Mouse (Mus musculus) gastrocnemius, postnatal 14 days (tissue): ENCODE measurements around the gene Rnf149. TPM values are rescaled to one million over a fixed set of nuclear protein-coding genes. Genes with fewer than 3 reads are reported as not detected.

Experiments
- DNase-seq: peaks from one replicate; pipeline ENCODE4 v3.0.0; 2021; ENCODE audit warnings: mixed read lengths
- intact Hi-C: fragments of 180-260 bp; cut with DNase I; formaldehyde crosslinking; loops from one replicate; pipeline ENCODE4 v1.15.1; 2025; ENCODE audit warnings: low total_unique reads
- total RNA-seq, 2 experiments: library from RNA; stranded (reverse); gene quantifications; 2 replicates each; pipeline ENCODE4 v1.2.3; 2021

Gene Rnf149
- total RNA-seq, 2 experiments from 2014 or later, result 8.3 to 8.5 TPM

DNA sequence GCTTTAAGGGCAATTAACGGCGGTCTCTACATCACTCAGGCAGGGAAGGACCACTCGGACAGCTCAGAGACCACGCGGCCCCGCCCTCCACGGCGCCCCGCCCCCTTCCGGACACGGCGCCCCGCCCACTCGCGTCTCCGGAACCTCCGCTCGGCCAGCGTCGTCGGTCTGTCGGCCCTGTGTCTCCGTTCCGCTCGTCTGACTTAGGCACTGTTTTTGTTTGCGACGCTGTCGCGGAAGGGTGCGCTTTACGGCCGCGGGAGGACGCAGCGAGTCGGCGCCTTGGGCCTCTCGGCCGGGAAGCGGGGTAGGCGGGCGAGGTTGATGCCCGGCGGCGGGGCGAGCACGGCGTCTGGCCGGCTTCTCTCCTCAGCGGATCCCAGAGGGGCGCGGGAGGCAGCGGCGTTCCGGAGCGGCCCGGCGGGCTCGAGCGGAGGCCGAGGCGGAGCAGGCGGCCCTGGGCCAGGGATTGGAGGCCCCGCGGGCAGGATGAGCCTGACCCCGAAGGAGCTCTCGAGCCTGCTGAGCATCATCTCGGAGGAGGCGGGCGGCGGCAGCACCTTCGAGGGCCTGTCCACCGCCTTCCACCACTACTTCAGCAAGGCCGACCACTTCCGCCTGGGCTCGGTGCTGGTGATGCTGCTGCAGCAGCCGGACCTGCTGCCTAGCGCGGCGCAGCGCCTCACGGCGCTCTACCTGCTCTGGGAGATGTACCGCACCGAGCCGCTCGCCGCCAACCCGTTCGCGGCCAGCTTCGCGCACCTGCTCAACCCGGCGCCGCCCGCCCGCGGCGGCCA is 41.5 kb downstream of the Rnf149 start:
- intact Hi-C loops, result no loop called here
- peak; percentile 97 for DNase-seq

DNA sequence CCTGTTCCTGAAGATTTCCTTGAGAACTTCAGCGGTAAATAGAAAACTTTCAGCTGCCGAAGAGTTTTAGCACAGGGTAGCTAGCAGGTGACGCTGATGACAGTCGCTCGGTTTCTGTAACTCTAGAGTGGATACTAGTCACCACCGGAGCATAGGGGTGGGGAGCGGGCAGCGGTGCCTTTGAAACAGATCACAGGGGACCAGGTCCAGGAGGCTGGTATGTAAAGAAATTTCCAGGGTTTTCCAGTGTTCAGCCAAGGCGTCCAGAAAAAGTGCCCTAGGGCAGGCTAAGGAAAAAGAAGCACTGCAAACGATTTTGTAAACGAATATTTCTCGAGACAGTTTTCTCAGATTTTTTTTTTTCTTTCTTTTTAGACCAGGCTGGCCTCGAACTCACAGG is 42.4 kb downstream of the Rnf149 start, which contains the start of gene Cnot11:
Gene Cnot11, plus strand, starts transcription at position 162 of the 400 bp plus-strand sequence.
- intact Hi-C loops, result no loop called here
- no peak for DNase-seq

DNA sequence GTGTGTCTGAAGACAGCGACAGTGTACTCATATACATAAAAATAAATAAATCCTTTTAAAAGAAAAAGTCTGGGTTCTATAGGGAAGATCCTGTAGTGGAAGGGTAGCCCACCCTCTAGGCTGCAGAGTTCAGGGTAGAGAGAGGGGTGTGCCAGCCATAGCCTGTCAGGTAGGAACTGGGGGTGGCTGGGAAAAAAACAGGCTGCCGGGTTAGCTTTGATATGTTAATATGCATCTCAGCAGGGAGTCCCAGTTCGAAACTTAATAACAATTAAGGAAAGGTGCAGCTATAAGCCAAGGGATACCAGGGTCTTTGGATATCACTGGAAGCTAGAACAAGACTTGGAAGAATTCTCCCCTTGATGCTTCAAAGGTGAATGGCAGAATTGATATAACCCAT is 43.3 kb downstream of the Rnf149 start:
- intact Hi-C loops, result no loop called here
- no peak for DNase-seq

DNA sequence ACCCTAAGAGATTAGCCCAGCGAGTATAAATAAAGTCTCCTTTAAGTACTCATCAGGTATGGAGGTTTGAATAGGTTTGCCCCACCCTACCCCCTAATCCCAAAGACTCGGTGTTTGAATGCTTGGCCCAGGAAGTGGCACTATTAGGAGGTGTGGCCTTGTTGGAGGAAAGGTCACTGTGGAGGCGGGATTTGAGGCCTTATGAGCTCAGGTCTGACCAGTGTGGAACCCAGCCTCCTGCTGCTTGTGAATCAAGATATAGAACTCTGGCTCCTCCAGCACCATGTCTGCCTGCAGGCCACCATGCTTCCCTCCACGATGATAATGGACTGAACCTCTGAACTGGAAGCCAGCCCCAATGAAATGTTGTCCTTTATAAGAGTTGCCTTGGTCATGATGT is 46.2 kb downstream of the Rnf149 start:
- no peak for DNase-seq
- intact Hi-C loops, result no loop called here

DNA sequence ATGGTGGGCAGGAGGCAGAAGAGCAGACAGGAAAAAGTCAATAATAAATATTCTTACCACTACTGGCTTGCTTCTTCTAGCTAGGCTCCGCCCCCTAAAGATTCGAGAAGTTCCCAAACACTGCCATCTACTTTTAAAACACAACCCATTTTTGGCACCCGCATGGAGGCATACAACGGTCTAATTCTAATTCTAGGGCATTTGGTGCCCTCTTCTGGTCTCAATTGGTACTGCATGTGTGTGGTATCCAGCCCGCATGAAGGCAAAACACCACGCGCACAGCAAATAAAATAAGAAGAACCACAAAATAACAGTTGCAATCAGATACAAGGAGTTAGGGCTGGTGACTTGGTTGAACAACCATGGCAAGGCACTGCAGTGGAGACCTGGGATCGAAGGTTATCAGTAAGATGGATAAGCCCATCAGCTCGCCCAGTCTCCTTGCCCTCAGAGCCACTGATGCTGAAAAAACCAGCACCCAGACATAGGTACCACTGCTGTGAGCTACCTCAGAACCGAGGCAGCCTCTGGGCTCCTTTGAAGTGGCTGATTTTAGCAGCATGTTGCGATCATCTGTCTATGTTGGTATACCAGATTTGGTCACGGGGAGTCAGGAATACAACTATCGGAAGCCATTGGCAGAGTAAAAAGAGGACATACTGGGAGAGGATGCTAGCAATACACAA is 46.8 kb downstream of the Rnf149 start:
- DNase-seq, result peak; percentile 71
- intact Hi-C loops, result no loop called here

DNA sequence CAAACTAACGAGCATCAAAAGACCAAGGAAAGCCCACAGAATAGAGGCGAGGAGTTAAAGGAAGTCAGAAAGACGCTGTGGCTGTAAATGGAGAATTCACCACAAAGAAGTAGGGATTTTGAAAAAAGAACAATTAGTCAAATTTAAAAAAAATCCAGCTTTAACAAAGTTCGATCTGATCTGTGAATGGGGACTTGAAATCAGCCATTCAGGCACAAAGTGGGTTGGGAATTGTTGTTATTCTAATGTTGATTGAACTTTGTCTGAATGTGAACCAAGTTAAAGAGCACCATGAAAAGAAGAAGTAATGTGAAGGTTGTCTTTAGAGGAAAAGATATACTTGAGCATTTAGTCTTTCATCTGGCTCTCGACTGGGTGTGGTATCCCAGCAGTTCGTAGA is 48.9 kb downstream of the Rnf149 start:
- DNase-seq, result no peak
- intact Hi-C loops, result loop anchor here (5.0 to 10.0 kb wide), 2 partner anchors 324 to 526 kb away; no protein-coding TSS in a partner anchor

DNA sequence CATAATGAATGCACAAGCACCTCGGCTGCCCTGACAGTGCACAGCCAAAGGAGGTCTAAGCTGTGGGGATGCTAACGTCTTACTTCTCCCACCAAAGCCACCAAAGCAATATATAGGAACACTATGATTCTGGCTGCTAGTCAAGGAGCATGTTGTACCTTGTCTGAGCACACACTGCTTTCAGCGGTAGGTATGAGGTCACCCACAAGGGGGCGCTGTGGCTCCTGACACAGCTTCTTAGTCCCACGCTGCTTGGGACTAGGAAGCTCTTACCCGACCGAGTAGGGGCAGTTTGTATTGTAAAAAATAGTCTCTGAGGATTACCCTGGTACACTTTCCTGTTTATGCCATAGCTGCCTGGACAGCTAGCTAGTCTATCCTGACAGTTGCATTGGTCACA is 49.8 kb downstream of the Rnf149 start:
- intact Hi-C loops, result loop anchor here (5.0 to 10.0 kb wide), 2 partner anchors 323 to 525 kb away; no protein-coding TSS in a partner anchor
- peak; percentile 75 for DNase-seq

DNA sequence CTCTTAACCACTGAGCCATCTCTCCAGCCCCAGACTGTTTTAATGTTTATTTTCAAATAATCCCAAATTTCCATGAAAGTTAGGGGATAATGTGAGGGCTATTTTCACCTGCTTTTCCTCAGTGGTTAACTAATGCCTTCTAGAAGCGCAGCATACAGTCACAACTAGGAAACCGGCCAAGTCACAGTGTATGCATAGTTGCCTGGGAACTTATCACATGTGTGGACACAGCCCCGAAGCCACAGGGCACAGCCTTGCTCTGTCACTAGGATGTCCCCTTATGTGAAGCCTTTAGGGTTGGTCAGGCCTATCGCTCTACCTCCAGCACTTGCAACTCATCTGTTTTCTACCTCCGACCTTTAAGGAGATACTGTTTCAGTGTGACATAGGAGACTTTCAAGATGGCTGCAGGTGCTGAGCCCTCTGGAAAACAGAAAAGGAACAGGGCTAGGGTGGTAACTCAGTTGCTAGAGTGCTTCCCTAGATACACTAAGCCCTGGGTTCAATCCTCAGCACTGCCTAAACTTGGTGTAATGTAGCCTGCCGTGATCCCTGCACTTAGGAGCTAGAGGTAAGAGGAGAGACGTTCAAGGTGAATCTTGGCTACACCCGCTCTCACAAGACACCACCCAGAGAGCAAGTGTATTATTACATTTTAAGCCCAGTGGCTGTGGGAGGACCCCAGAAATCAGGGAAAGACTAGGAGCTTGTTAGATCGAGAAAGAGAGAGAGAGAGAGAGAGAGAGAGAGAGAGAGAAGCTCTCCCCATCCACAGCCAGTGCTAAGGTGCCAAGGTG is 50.6 kb downstream of the Rnf149 start:
- DNase-seq, result no peak
- intact Hi-C loops, result loop anchor here (5.0 to 10.0 kb wide), 2 partner anchors 322 to 524 kb away; no protein-coding TSS in a partner anchor

DNA sequence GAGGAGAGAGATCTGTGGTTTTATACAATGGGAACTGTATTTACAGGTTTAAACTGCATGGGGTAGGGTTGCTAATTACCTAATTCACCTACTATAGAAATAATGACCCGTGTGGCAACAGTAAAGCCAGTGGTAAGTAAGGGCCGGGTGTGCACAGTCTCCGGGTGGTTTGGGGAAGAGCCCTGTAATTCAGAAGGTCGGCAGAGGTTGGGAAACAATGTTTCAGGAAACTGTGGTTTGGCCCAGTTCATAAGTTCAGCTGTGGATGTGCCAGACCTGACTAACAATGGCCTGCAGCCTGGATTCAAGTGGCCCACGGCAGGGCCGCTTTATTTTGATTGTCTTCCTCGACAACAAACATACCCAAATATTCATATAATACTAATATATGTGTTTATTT is 51.4 kb downstream of the Rnf149 start:
- no peak for DNase-seq
- intact Hi-C loops, result loop anchor here (5.0 to 10.0 kb wide), 2 partner anchors 321 to 523 kb away; no protein-coding TSS in a partner anchor

DNA sequence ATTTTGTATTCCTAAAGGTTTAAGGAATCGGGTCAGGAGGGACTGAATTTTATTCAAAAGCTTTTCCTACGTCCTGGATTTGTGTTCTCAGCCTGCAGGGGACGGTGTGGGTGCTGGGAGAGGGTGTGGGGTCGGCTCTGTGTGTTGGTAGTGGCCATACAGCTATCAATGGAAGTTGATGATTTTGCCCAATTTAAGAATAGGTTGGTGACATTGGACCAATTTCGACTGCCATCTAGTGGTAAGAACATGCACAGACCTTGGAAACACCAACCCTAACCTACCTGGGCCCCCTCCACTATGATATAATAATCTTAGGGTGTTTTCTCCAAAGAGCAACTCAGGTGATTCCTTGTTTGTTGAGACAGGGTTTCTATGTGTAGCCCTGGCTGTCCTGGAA is 54.7 kb downstream of the Rnf149 start:
- intact Hi-C loops, result loop anchor here (5.0 to 10.0 kb wide), 2 partner anchors 130 to 318 kb away; no protein-coding TSS in a partner anchor

DNA sequence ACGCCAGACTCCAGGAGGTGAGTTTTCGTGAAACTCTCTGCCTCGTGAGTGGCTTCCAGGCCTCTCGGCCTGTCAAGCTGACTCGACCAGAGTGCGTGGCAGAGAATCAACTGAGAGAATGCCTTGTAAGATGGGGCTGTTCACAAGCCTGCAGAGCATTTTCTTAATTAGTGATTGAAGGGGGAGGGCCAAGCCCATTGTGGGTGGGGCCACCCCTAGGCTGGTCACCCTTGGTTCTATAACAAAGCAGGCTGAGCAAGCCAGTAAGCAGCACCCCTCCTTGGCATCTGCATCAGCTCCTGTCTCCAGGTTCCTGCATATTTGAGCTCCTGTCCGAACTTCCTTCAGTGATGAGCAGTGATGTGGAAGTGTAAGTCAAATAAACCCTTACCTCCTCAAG is 55.9 kb downstream of the Rnf149 start:
- intact Hi-C loops, result loop anchor here (5.0 to 10.0 kb wide), 2 partner anchors 129 to 317 kb away; no protein-coding TSS in a partner anchor
- DNase-seq, result no peak

More for the DNA sequence above, 54.7 kb downstream of the Rnf149 start:
- no peak for DNase-seq

DNA sequence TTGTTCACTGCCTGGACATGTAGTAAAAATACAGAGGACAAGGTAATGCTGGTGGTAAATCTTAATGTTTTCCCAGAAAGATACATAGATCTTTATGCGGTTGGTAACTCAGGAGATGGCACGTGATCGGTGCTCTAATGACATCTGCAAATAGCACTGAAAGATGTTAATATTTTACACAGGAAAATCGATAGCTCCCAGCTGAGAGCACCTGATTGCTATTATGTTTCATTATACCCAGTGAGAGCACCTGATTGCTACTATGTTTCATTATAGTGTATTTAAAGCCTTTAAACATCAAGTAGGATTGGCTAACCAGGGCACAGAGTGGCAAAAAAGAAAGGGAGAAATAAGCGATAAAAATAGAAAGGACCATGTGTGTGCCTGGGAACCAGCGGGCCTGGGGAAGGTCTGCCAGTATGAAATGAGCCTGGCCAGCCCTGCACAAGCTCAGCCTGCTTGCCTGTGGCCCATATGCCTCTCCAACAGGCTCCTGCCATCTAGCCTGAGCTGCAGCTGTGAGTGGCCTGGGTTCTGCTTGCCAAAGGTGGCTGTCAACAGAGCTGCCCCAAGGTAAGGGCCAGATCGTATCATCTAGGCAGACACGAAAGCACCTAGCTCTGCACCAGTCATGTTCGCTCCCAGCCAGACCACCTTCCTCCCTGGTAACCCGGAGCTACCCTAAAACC is 61.8 kb downstream of the Rnf149 start:
- intact Hi-C loops, result no loop called here
- DNase-seq, result peak; percentile 34

DNA sequence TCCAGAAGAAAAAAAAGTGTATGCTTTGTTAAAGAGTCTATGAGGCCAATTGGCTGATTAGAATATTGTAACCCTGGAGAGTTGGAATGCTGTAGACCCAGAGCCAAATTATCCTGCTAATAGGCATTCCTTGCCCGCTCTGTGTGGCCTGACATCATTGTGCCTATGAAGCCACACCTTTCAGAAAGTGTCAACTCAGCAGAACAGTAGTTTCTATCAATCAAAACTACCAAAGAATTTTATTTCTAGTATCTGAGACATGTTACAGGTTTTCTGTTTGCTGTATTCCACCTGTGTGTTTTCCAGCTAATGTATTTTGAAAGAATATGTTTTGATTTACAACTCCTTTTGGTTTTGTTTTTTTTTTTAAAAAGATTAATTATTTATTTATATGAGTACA is 65.0 kb downstream of the Rnf149 start:
- intact Hi-C loops, result no loop called here
- no peak for DNase-seq

DNA sequence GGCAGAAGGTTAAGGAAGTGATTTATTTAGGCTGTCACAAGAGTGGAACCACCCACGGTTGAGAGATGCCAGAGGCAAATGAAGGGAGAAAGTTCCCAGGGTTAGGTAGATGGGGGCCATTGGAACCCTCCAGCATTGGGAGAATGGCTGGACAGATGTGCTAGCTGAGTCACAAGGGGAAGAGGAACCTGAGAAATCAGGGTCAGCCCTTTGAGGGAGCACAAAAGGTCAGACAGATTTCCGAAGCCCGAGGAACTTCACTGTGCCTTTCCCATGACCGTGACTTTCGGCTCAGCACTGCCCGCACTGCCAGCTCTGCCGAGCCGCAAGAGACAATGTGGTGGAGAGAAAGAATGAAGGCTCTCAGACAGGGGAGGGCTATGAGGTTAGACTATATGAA is 65.4 kb downstream of the Rnf149 start:
- intact Hi-C loops, result no loop called here
- no peak for DNase-seq

DNA sequence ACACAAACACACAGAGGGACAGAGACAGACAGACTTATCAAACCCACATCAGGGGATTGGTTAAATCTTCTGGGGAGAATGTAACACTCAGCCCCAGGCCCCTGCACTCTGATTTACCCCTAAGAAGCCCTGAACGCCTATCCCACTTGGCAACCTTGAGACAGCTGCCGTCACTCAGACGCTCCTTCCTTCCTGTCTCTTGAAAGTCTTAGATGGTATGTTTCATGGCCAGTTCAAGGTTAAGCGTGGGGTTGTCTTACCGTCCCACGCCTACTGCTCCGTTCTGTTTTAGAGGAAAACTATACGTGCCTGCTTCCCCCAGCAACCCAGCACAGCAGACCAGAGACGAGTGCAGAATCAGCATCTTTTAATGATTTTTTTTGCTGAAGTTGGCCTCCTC is 71.6 kb downstream of the Rnf149 start:
- no peak for DNase-seq
- intact Hi-C loops, result no loop called here

DNA sequence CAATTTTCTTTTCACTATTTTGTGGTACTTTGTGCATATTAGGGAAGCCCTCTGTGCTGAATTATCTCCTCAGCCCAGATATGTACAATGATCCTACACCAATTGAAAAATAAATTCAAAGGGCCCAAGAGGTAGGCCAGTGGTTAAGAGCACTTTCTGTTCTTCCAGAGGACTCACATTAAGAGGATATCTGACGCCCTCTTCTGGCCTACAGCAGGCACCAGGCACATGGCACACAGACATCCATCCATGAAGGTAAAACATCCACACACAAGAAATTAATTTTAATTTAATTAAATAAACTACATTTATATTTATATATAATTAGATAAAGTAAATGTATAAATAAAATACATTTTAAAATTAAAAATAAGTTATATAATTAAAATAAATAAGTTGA is 72.9 kb downstream of the Rnf149 start:
- no peak for DNase-seq
- intact Hi-C loops, result no loop called here

DNA sequence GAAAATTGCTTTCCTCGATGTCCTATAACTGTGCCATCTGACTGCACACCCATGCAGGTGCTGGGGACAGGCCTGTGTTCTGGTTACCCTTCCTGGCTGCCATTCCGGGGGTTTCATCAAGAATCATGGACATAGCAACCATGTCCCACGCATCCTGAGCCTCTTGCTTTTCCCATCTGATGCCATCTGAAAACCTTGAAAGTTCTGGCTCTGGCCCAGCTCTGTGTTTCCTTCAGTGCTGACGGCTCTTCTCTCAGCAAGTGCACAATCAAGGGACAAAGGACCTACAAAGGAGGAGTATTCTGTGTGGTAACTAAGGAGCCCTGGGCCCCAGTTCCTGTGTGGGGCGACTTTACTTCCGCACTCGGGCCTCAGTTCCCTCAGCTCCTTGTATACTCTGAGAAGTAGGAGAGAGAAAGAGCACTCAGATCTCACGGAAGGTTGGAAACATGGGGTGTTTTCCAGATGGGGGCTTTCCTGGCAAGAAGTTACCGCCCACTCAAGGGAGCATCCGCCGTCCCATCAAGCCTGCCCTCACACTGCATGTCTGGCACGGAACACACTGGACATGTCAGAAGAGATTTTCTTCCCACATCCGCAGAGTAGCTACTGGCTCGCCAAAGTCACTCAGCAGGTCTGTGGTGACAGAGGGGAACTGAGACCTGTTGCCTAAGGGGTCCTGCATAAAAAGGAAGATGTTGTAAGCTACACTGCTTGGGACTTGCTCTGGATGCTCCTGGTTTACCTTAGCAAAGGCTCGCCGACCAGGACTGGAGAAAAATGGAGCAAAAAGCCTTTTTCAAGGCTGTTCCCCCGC is 74.2 kb downstream of the Rnf149 start:
- intact Hi-C loops, result no loop called here
- no peak for DNase-seq
